Mouse (Mus musculus): ENCODE data around the gene Gm3005. TPM values are rescaled to one million over a fixed set of nuclear protein-coding genes. Genes with fewer than 3 reads are reported as not detected.

Gm3005 gene
- not detected for polyA plus RNA-seq (2017; shearing (Covaris generic))

GRCm38 (mm10) chr14:3427803-3428202 lies at the start of gene Gm3005:
Gene Gm3005 (plus strand): TSS chr14:3428103.

GRCm38 (mm10) chr14:3394793-3395192 lies 33.1 kb upstream of the Gm3005 start, which contains the start of gene Gm10413:
Gene Gm10413 (plus strand): TSS chr14:3395093.

GRCm38 (mm10) chr14:3412314-3412713 lies 15.6 kb upstream of the Gm3005 start, which contains the start of gene Gm10409:
Gene Gm10409 (plus strand): TSS chr14:3412614.

GRCm38 (mm10) chr14:3449079-3449478 lies 21.2 kb downstream of the Gm3005 start, which contains the start of gene Gm10408:
Gene Gm10408 (plus strand): TSS chr14:3449379.

GRCm38 (mm10) chr14:3634212-3634611 lies 206.3 kb downstream of the Gm3005 start, which contains the start of gene Gm3012:
Gene Gm3012 (plus strand): TSS chr14:3634512.

Other genes with a start within 250 kb of the Gm3005 start
- not detected for gene Gm5795, start 239.8 kb upstream of the Gm3005 start, polyA plus RNA-seq (2017; shearing (Covaris generic))
- gene D830030K20Rik, start 219.6 kb upstream of the Gm3005 start, polyA plus RNA-seq (2017; shearing (Covaris generic)) = not detected
- gene Gm2956, start 95.5 kb upstream of the Gm3005 start, polyA plus RNA-seq (2017; shearing (Covaris generic)) = not detected
- gene Gm10413, start 33.0 kb upstream of the Gm3005 start, polyA plus RNA-seq (2017; shearing (Covaris generic)) = not detected
- not detected for gene Gm10409, start 15.5 kb upstream of the Gm3005 start, polyA plus RNA-seq (2017; shearing (Covaris generic))
- gene Gm10408, start 21.3 kb downstream of the Gm3005 start, polyA plus RNA-seq (2017; shearing (Covaris generic)) = not detected
- not detected for gene Gm3012, start 206.4 kb downstream of the Gm3005 start, polyA plus RNA-seq (2017; shearing (Covaris generic))
- not detected for gene Gm3020, start 223.9 kb downstream of the Gm3005 start, polyA plus RNA-seq (2017; shearing (Covaris generic))